Mouse (Mus musculus): ENCODE results near the gene Cdh11. TPM values are rescaled to one million over a fixed set of nuclear protein-coding genes. Genes with fewer than 3 reads are reported as not detected.
A peak's percentile ranks its signal among the peaks of the same experiment; 100 is the strongest.

Cdh11 gene
- polyA plus RNA-seq, 1 experiment from 2014 or later, result 30.5 TPM

GRCm38 (mm10) chr8:102753839-102754238 is 31.6 kb downstream of the Cdh11 start:
- Histone ChIP-seq H3K9ac (replicated peaks) (no peak overlapping the region), H3K4me2 (replicated peaks) (no peak overlapping the region), H3K9me3 (no peaks in the 10 kb centered on the region), H3K36me3 (no peaks in the 10 kb centered on the region), H3K4me3 (no peak overlapping the region), H3K27me3 (no peaks in the 10 kb centered on the region), H3K27ac (replicated peaks) (no peak overlapping the region), H3K4me1 (peaks cover 13% of the 10 kb centered on the region)
- ATAC-seq (replicated peaks), result peak; percentile 55; the same call in 1 of the 2 replicates
- 49% methylated on average over 5 of the region's 5 CpGs for WGBS

DNA sequence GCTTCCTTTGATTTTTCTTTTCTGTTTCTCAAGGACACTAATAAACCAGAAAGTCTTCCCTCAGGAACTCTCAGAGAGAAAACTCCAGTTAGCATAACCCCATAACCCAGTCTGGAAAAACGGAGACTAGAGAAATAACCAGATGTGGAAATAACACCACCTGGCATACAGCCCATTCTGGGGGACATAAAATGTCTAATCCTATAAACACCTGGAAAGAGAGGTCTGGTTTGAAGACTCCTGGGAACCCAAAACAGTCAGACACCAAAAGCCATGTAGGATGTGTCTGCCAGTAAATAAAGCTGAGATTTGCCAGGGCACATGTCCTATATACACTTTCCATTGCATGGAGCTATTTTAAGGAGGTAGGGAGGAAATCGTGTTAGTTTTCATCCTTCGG is 42.5 kb downstream of the Cdh11 start:
- Histone ChIP-seq H3K4me3 (no peak overlapping the region), H3K36me3 (no peaks in the 10 kb centered on the region), H3K9me3 (no peaks in the 10 kb centered on the region), H3K27me3 (no peaks in the 10 kb centered on the region), H3K4me1 (peaks cover 15% of the 10 kb centered on the region), H3K4me2 (replicated peaks) (no peak overlapping the region), H3K27ac (replicated peaks) (no peak overlapping the region), H3K9ac (replicated peaks) (no peak overlapping the region)
- ATAC-seq (replicated peaks), result no peak
- WGBS, result 80% methylated on average over 3 of the region's 3 CpGs

DNA sequence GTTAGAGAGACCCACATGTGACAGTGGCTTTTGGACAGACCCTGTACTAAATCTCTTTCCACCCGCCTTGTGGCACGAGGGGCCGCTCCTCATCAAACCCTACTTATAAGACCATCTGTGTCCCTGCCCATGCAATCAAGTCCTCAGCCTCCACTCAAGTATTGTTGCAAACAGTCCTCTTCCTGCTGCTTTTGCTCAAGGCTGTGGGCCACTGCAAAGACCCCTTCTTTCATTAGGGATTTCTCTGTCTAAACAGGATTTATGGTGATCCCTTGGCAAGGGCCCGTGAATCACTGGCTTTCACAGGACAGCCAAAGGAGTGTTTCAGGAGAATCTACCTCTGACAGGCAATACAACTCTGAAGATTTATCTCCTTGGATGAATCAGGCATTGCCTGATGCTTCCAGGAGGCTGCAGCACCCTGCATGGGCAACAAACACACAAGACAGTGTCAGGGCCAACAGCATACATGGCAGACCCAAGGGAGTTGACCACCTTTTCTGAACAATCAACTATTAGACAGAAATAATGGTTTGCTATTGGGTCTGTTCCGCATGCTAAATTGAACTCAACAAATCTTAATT is 43.3 kb downstream of the Cdh11 start:
- no peak overlapping the region for H3K4me3 ChIP-seq
- no peaks in the 10 kb centered on the region for H3K36me3 ChIP-seq
- H3K9ac ChIP-seq (replicated peaks), result no peak overlapping the region
- no peak for ATAC-seq (replicated peaks)
- no peak overlapping the region for H3K4me2 ChIP-seq (replicated peaks)
- peaks cover 17% of the 10 kb centered on the region for H3K4me1 ChIP-seq
- WGBS, result 88% methylated on average over 5 of the region's 5 CpGs
- H3K27ac ChIP-seq (replicated peaks), result no peak overlapping the region
- H3K27me3 ChIP-seq, result no peaks in the 10 kb centered on the region
- H3K9me3 ChIP-seq, result no peaks in the 10 kb centered on the region

GRCm38 (mm10) chr8:102740963-102741362 is 44.5 kb downstream of the Cdh11 start:
- Histone ChIP-seq H3K27ac (replicated peaks) (no peak overlapping the region), H3K4me2 (replicated peaks) (no peak overlapping the region), H3K4me1 (peaks cover 17% of the 10 kb centered on the region), H3K4me3 (no peak overlapping the region), H3K27me3 (no peaks in the 10 kb centered on the region), H3K9ac (replicated peaks) (no peak overlapping the region), H3K9me3 (no peaks in the 10 kb centered on the region), H3K36me3 (no peaks in the 10 kb centered on the region)
- 88% methylated on average over 4 of the region's 4 CpGs for WGBS
- no peak for ATAC-seq (replicated peaks)

GRCm38 (mm10) chr8:102738961-102739487 is 46.4 kb downstream of the Cdh11 start:
- Histone ChIP-seq H3K9me3 (no peaks in the 10 kb centered on the region), H3K36me3 (no peaks in the 10 kb centered on the region), H3K27me3 (no peaks in the 10 kb centered on the region), H3K4me1 (peaks cover 22% of the 10 kb centered on the region), H3K27ac (replicated peaks) (peak overlapping the region; percentile 77), H3K9ac (replicated peaks) (no peak overlapping the region), H3K4me2 (replicated peaks) (peak overlapping the region; percentile 11; the same call in 1 of the 2 replicates), H3K4me3 (no peak overlapping the region)
- 23% methylated on average over 7 of the region's 7 CpGs for WGBS
- ATAC-seq (replicated peaks), result peak; percentile 94

GRCm38 (mm10) chr8:102738395-102738794 is 47.0 kb downstream of the Cdh11 start:
- no peak overlapping the region for H3K4me3 ChIP-seq
- H3K4me2 ChIP-seq (replicated peaks), result no peak overlapping the region; the same call in 1 of the 2 replicates
- no peaks in the 10 kb centered on the region for H3K36me3 ChIP-seq
- H3K27me3 ChIP-seq, result no peaks in the 10 kb centered on the region
- H3K9ac ChIP-seq (replicated peaks), result no peak overlapping the region
- H3K4me1 ChIP-seq, result peaks cover 22% of the 10 kb centered on the region
- H3K27ac ChIP-seq (replicated peaks), result peak overlapping the region; percentile 77; the same call in 1 of the 2 replicates
- H3K9me3 ChIP-seq, result no peaks in the 10 kb centered on the region
- whole genome bisulfite sequencing, result 69% methylated on average over 7 of the region's 7 CpGs
- peak; percentile 42 for ATAC-seq (replicated peaks)

DNA sequence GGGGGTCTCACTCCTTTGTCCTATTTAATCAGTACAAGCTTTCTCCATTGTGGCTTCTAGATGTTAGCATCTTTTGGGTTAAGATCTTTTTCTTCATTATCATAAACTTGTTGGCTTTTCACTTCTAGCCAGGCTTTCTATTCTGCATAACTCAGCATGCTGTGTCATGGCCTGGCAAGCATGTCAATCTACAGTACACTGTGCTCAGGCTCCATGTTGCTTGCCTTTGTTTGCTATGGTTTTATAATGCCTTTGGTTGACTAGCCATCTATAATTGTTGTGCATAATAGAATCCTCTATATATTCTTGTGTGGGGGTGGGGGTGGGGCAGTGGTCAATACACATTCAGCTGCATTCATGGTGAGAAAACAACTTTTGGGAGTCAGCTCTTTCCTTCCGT is 51.0 kb downstream of the Cdh11 start:
- H3K27me3 ChIP-seq, result no peaks in the 10 kb centered on the region
- 46% methylated on average over 1 of the region's 1 CpGs for WGBS
- no peak overlapping the region for H3K4me2 ChIP-seq (replicated peaks)

DNA sequence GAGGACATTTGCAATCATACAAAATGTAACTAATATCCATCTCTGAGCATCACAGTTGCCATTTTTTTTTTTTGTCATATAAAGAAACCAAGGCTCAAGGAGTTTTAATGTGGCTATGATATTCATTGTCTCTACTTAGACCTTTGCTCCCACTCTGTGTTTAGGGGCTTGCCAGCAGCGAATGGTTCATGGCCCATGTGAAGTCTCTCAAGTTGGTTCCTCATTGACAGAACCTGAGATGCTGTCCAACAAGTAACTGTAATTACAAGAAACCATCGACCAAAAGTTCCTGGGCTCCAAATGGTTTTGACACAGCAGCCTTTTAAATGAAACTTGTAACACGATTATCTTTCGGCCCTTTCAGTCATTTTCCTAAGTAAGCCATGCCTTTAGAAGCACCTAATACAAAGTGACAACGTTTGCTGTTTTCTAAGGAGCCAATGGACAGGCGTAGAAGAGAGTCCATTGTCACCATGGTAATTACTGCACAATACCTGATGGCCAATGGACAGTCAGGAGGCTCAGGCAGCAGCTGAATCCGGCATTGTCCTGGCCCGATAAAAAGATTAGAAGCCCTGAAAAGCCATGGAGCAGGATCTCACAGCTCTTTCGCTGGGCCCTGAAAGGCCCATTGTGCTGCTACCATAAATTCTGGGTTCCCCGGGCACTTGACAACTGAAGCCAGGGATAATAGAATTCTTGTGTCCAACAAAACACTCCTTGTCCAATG is 59.1 kb downstream of the Cdh11 start:
- peaks cover 20% of the 10 kb centered on the region for H3K4me1 ChIP-seq
- no peak overlapping the region for H3K9ac ChIP-seq (replicated peaks)
- H3K27ac ChIP-seq (replicated peaks), result peak overlapping the region; percentile 9
- WGBS, result 11% methylated on average over 10 of the region's 10 CpGs
- ATAC-seq (replicated peaks), result peak; percentile 46; the same call in 1 of the 2 replicates
- H3K4me3 ChIP-seq, result no peak overlapping the region
- H3K4me2 ChIP-seq (replicated peaks), result no peak overlapping the region
- H3K27me3 ChIP-seq, result no peaks in the 10 kb centered on the region
- no peaks in the 10 kb centered on the region for H3K36me3 ChIP-seq
- H3K9me3 ChIP-seq, result no peaks in the 10 kb centered on the region

More for the DNA sequence above, 51.0 kb downstream of the Cdh11 start:
- no peak overlapping the region for H3K27ac ChIP-seq (replicated peaks)
- no peak overlapping the region for H3K9ac ChIP-seq (replicated peaks)
- peaks cover 22% of the 10 kb centered on the region for H3K4me1 ChIP-seq
- H3K9me3 ChIP-seq, result no peaks in the 10 kb centered on the region
- no peak overlapping the region for H3K4me3 ChIP-seq
- ATAC-seq (replicated peaks), result no peak
- no peaks in the 10 kb centered on the region for H3K36me3 ChIP-seq

DNA sequence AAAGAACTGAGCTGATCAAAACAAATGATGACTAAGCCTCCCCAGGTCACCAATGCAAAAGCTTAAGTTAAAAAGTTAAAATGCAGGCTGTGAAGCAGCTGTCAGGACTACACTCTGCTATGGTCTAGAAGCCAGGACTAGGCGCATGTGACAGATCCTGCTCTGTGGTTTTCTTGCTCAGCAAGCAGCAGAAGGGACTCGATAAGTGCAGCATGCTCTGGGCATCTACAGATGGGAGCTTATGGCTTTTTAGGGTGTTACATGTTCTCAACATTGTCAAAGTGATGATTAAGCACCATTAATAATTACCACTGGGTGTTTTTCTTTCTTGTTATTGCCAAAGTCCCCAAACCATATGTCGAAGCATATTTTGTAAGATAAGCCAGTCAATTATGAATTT is 59.9 kb downstream of the Cdh11 start:
- H3K9ac ChIP-seq (replicated peaks), result no peak overlapping the region
- ATAC-seq (replicated peaks), result peak; percentile 89
- 42% methylated on average over 3 of the region's 3 CpGs for WGBS
- no peaks in the 10 kb centered on the region for H3K9me3 ChIP-seq
- H3K27ac ChIP-seq (replicated peaks), result peak overlapping the region; percentile 56; the same call in 1 of the 2 replicates
- H3K36me3 ChIP-seq, result no peaks in the 10 kb centered on the region
- no peak overlapping the region for H3K4me3 ChIP-seq
- H3K27me3 ChIP-seq, result no peaks in the 10 kb centered on the region
- H3K4me2 ChIP-seq (replicated peaks), result no peak overlapping the region
- H3K4me1 ChIP-seq, result peaks cover 20% of the 10 kb centered on the region

DNA sequence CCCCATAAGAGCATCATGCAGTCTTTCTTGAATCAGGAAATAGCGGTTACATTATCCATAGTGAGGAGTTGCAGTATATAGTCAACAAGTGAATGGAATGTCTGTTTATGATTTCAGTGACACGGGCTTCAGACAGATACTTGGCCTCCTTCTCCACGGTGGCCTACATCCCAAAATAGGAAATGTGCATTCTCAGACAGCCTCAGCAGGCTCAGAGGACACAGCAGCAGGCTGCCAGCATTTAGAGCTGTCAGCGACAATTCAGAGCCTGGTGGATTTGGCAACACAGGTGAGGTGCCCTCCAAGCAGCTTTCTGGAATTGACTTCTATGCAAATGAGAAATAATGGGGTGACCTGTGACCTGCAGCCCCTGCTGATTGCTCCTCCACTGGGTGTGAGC is 69.5 kb downstream of the Cdh11 start:
- no peaks in the 10 kb centered on the region for H3K36me3 ChIP-seq
- H3K4me1 ChIP-seq, result peaks cover 8% of the 10 kb centered on the region; the same call in 1 of the 2 replicates
- no peaks in the 10 kb centered on the region for H3K27me3 ChIP-seq
- H3K9ac ChIP-seq (replicated peaks), result no peak overlapping the region
- ATAC-seq (replicated peaks), result no peak
- WGBS, result 60% methylated on average over 4 of the region's 4 CpGs
- H3K4me3 ChIP-seq, result no peak overlapping the region
- H3K4me2 ChIP-seq (replicated peaks), result no peak overlapping the region
- H3K27ac ChIP-seq (replicated peaks), result no peak overlapping the region
- no peaks in the 10 kb centered on the region for H3K9me3 ChIP-seq

DNA sequence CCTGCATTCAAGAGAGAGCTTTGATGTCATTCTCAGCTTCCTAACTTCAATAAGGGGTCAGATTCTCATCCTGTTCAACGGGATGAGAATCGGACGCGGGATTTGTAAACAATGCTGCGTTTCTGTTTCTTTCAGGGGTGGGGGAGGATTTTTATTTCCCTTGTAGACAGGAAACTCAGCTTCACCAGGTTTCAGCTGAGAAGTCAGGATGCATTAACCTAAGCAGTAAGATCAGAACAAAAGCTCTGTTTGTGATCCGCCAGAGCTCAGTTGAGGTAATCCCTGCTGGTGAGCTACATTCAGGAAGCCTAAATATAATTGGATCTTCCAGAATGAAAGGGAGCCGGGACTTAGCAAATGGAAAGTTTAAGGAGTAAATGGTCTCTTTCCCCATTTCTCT is 78.1 kb downstream of the Cdh11 start:
- Histone ChIP-seq H3K4me1 (no peaks in the 10 kb centered on the region), H3K9me3 (no peaks in the 10 kb centered on the region), H3K4me3 (no peak overlapping the region), H3K27me3 (no peaks in the 10 kb centered on the region), H3K36me3 (no peaks in the 10 kb centered on the region), H3K9ac (replicated peaks) (no peak overlapping the region), H3K4me2 (replicated peaks) (no peak overlapping the region; the same call in 1 of the 2 replicates), H3K27ac (replicated peaks) (no peak overlapping the region)
- WGBS, result 7% methylated on average over 7 of the region's 7 CpGs
- ATAC-seq (replicated peaks), result no peak

- ATAC-seq (replicated peaks), result no peak
- WGBS, result 59% methylated on average over 7 of the region's 7 CpGs
- H3K4me1 ChIP-seq, result no peaks in the 10 kb centered on the region
- no peaks in the 10 kb centered on the region for H3K36me3 ChIP-seq
- no peak overlapping the region for H3K4me3 ChIP-seq
- no peaks in the 10 kb centered on the region for H3K27me3 ChIP-seq
- no peak overlapping the region for H3K9ac ChIP-seq (replicated peaks)
- no peak overlapping the region for H3K4me2 ChIP-seq (replicated peaks)
- H3K27ac ChIP-seq (replicated peaks), result no peak overlapping the region
- H3K9me3 ChIP-seq, result no peaks in the 10 kb centered on the region
Observed at GRCm38 (mm10) chr8:102705376-102705905, 80.0 kb downstream of the Cdh11 start.
